Mouse (Mus musculus) ES-CJ7 (cell line): ENCODE measurements around the gene Zfp607b.

Experiments
- DNase-seq: peaks from one replicate; pipeline ENCODE4 v3.0.0; 2011; ENCODE audit warnings: low read depth, low spot score

Gene Zfp607b

GRCm38 (mm10) chr7:27685220-27685619, 3.9 kb upstream of the Zfp607b start:
- no peak for DNase-seq

- DNase-seq: no peak
Observed at GRCm38 (mm10) chr7:27685681-27686080, 3.5 kb upstream of the Zfp607b start.

- no peak for DNase-seq
Observed at GRCm38 (mm10) chr7:27687043-27687442, 2.1 kb upstream of the Zfp607b start.

- no peak for DNase-seq
Observed at GRCm38 (mm10) chr7:27687836-27688235, 1.3 kb upstream of the Zfp607b start.

GRCm38 (mm10) chr7:27688246-27688788, 823 bp upstream of the Zfp607b start:
- DNase-seq: no peak

- peak; percentile 79 for DNase-seq
Observed at GRCm38 (mm10) chr7:27691076-27691475, 1.9 kb downstream of the Zfp607b start.

- peak; percentile 84 for DNase-seq
Observed at GRCm38 (mm10) chr7:27696711-27697110, 7.6 kb downstream of the Zfp607b start.

GRCm38 (mm10) chr7:27710402-27710801, 21.3 kb downstream of the Zfp607b start:
- no peak for DNase-seq

GRCm38 (mm10) chr7:27721951-27722350, 32.8 kb downstream of the Zfp607b start:
- no peak for DNase-seq

- peak; percentile 72 for DNase-seq
Observed at GRCm38 (mm10) chr7:27725566-27726538, 36.7 kb downstream of the Zfp607b start.

GRCm38 (mm10) chr7:27727471-27727870, 38.3 kb downstream of the Zfp607b start:
- no peak for DNase-seq

GRCm38 (mm10) chr7:27731281-27731883, 42.2 kb downstream of the Zfp607b start, which contains the start of gene Zfp60:
Gene Zfp60 (plus strand): TSS chr7:27731389.
- peak; percentile 95 for DNase-seq

- DNase-seq: no peak
Observed at GRCm38 (mm10) chr7:27731946-27732345, 42.8 kb downstream of the Zfp607b start.

GRCm38 (mm10) chr7:27732508-27732907, 43.4 kb downstream of the Zfp607b start:
- no peak for DNase-seq

- DNase-seq: peak; percentile 70
Observed at GRCm38 (mm10) chr7:27735457-27735856, 46.3 kb downstream of the Zfp607b start.
